Mouse (Mus musculus) heart, adult 9 months (tissue): Measurements from ENCODE around the gene Mxi1.

Experiments
- DNase-seq, 2 experiments: peaks; one replicate each; pipeline ENCODE4 v3.0.0; 2022; ENCODE audit warnings: low spot score in 2 of 2

The Mxi1 gene

GRCm38 (mm10) chr19:53299829-53300181, 10.5 kb upstream of the Mxi1 start:
- DNase-seq = no peak

GRCm38 (mm10) chr19:53303382-53303781, 6.9 kb upstream of the Mxi1 start:
- no peak for DNase-seq

GRCm38 (mm10) chr19:53305621-53306020, 4.7 kb upstream of the Mxi1 start:
- no peak for DNase-seq

- DNase-seq = no peak
Observed at GRCm38 (mm10) chr19:53306706-53307105, 3.6 kb upstream of the Mxi1 start.

GRCm38 (mm10) chr19:53307219-53307618, 3.1 kb upstream of the Mxi1 start:
- DNase-seq = no peak

GRCm38 (mm10) chr19:53309631-53310030, 687 bp upstream of the Mxi1 start:
- no peak for DNase-seq

- DNase-seq = peak in 1 of 2 experiments; percentile 32
Observed at GRCm38 (mm10) chr19:53310771-53311523, 629 bp downstream of the Mxi1 start.

- DNase-seq = peak; percentile 54 to 59
Observed at GRCm38 (mm10) chr19:53311524-53312335, 1.4 kb downstream of the Mxi1 start.

GRCm38 (mm10) chr19:53312336-53312871, 2.1 kb downstream of the Mxi1 start:
- DNase-seq = peak; percentile 64 to 78

- peak; percentile 82 to 83 for DNase-seq
Observed at GRCm38 (mm10) chr19:53312951-53313683, 2.8 kb downstream of the Mxi1 start.

GRCm38 (mm10) chr19:53313684-53314443, 3.5 kb downstream of the Mxi1 start:
- DNase-seq = peak; percentile 99 to 100

- no peak for DNase-seq
Observed at GRCm38 (mm10) chr19:53314530-53315208, 4.4 kb downstream of the Mxi1 start.

- peak; percentile 25 to 40 for DNase-seq
Observed at GRCm38 (mm10) chr19:53315209-53315654, 4.9 kb downstream of the Mxi1 start.

GRCm38 (mm10) chr19:53316105-53316504, 5.8 kb downstream of the Mxi1 start:
- DNase-seq = no peak

- no peak for DNase-seq
Observed at GRCm38 (mm10) chr19:53316963-53317362, 6.6 kb downstream of the Mxi1 start.

GRCm38 (mm10) chr19:53318143-53319132, 8.1 kb downstream of the Mxi1 start:
- no peak for DNase-seq

GRCm38 (mm10) chr19:53320264-53321110, 10.2 kb downstream of the Mxi1 start:
- no peak for DNase-seq

- DNase-seq = peak; percentile 70 to 72
Observed at GRCm38 (mm10) chr19:53321273-53321672, 11.0 kb downstream of the Mxi1 start.
